Mouse (Mus musculus) embryonic facial prominence, embryonic 10.5 days (tissue): ENCODE measurements around the gene H2afj. TPM values are rescaled to one million over a fixed set of nuclear protein-coding genes. Genes with fewer than 3 reads are reported as not detected.

ENCODE experiments used
- DNase-seq: peaks from one replicate; pipeline ENCODE4 v3.0.0-alpha.2; 2017; ENCODE audit warnings: low spot score
- H3K27ac ChIP-seq: fragments of 300-500 bp; sonication (generic); replicated peaks from 2 replicates; pipeline ENCODE4 v1.5.1; 2016; ENCODE audit warnings: mild to moderate bottlenecking
- H3K27me3 ChIP-seq: fragments of 300-500 bp; sonication (generic); replicated peaks from 2 replicates; pipeline ENCODE4 v1.6.1; 2016; ENCODE audit warnings: low read depth, mild to moderate bottlenecking; ENCODE audit not compliant: poor library complexity, severe bottlenecking
- H3K36me3 ChIP-seq: fragments of 300-500 bp; sonication (generic); replicated peaks from 2 replicates; pipeline ENCODE4 v1.6.1; 2016; ENCODE audit warnings: mild to moderate bottlenecking, moderate library complexity
- H3K4me1 ChIP-seq: fragments of 300-500 bp; sonication (generic); 2 replicates; pipeline ENCODE4 v1.6.1; 2016
- H3K4me3 ChIP-seq: fragments of 300-500 bp; sonication (generic); 2 replicates; pipeline ENCODE4 v1.5.1; 2016; ENCODE audit warnings: mild to moderate bottlenecking, moderate library complexity
- H3K9me3 ChIP-seq: fragments of 300-500 bp; sonication (generic); 2 replicates; pipeline ENCODE4 v1.6.1; 2016; ENCODE audit warnings: mild to moderate bottlenecking
- WGBS: fragments of 180-500 bp; shearing (Covaris S2); methylation state at CpG from one replicate; pipeline ENCODE4 v1.1.7; 2016; 5-methylcytosine and 5-hydroxymethylcytosine counted together
- polyA plus RNA-seq: library from polyadenylated mRNA; unstranded; fragments of >200 nt; fragmentation: Nextera tagmentation; extraction: Ambion mirVana; gene quantifications from 2 replicates; pipeline ENCODE4 v1.2.1, GENCODE M21; 2016

Gene H2afj
- polyA plus RNA-seq, 1 experiment from 2014 or later: 86.6 TPM

DNA sequence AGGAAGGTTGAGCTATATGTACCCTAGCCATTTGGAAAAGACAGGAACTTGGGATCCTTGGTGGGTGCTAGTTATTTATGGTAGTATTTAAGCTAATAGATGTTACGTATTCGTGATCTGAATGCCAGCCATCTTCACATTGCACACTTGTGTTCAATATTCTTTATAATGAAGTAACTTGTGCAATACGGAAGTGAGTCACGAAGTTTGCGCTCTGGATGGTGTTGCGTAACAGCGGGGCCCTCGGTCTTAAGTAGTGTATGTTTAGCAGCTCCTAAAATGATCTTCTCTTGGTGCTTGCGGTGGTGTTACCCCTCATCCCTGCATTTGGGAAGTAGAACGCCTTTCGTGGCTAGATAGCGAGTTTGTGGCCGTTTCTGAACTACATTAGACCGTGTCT is 1.0 kb downstream of the H2afj start:
- H3K36me3 ChIP-seq: peaks cover 42% of the 10 kb centered on the region
- H3K4me3 ChIP-seq: peak overlapping the region; percentile 88
- H3K9me3 ChIP-seq: no peaks in the 10 kb centered on the region
- H3K27me3 ChIP-seq: no peaks in the 10 kb centered on the region
- DNase-seq: no peak
- peaks cover 28% of the 10 kb centered on the region for H3K4me1 ChIP-seq
- 40% methylated on average over 14 of the region's 14 CpGs for WGBS
- H3K27ac ChIP-seq: peak overlapping the region; percentile 84; the same call in 1 of the 2 replicates

DNA sequence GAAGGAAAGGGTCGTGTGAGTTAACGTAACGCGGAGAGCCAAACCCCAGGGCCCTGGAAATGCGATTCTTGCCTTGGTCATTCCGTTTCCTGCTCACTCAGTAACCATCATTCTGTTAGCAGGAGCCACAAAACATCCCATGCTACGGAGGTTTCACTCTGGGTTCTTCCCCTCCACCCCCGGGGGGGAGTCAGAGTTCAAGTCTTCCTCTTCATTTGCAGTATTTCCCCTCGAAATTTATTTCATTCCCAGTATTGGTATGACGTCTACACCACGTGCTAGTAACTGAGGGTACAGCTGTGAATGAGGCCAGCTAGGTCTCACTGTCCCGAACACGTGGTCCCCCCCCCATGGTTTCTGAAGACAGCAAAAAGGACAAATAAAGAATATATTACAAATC is 1.6 kb downstream of the H2afj start:
- H3K4me3 ChIP-seq: peak overlapping the region; percentile 88
- no peaks in the 10 kb centered on the region for H3K9me3 ChIP-seq
- H3K36me3 ChIP-seq: peaks cover 48% of the 10 kb centered on the region
- no peaks in the 10 kb centered on the region for H3K27me3 ChIP-seq
- DNase-seq: no peak
- WGBS: 70% methylated on average over 13 of the region's 13 CpGs
- H3K27ac ChIP-seq: no peak overlapping the region
- peaks cover 27% of the 10 kb centered on the region for H3K4me1 ChIP-seq

DNA sequence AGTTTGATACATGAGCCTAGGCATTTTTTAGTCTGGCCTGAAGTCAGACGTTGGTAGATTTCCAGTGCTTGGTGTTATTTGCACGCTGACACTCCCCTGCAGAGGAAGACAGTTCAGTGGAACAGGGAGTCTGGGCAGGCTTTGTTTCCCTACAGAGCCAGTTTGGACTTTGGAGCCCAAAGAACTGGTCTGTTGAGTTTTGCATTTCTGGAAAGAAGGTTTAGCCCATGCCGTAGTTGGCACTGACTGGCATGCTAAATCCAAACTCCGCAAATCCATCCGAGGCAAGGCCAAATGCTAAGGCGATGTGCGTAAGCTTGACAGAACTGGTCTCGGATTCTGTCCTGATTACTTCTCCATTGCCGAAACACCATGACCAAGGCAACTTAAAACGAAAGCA is 3.2 kb downstream of the H2afj start:
- WGBS: 91% methylated on average over 10 of the region's 10 CpGs
- peaks cover 62% of the 10 kb centered on the region for H3K36me3 ChIP-seq
- H3K27me3 ChIP-seq: no peaks in the 10 kb centered on the region

DNA sequence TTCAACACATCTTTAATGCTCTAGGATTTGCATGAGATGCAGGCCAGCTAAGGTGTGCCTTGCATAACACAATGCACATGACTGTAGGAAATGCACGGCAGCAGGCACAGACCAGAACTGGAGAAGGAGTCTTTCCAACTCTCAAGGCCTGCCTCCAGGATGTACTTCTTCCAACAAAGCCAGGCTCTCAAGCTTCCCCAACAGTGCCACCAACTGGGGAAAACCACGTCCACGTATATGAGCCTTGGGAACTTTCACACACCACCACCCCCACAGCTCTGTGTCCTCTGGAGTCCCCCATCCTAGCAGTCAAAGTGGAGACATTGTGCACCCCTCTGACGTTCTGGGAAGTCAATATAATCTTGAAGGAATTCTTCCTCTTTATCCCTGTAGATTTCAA is 5.1 kb downstream of the H2afj start:
- Histone ChIP-seq H3K27me3 (no peaks in the 10 kb centered on the region), H3K27ac (no peak overlapping the region), H3K9me3 (no peaks in the 10 kb centered on the region), H3K4me1 (peaks cover 14% of the 10 kb centered on the region), H3K36me3 (peaks cover 81% of the 10 kb centered on the region), H3K4me3 (no peak overlapping the region)
- 62% methylated on average over 4 of the region's 4 CpGs for WGBS
- DNase-seq: no peak

More for the DNA sequence above, 3.2 kb downstream of the H2afj start:
- Histone ChIP-seq H3K4me3 (no peak overlapping the region), H3K4me1 (peaks cover 22% of the 10 kb centered on the region), H3K27ac (no peak overlapping the region), H3K9me3 (no peaks in the 10 kb centered on the region)
- DNase-seq: no peak

DNA sequence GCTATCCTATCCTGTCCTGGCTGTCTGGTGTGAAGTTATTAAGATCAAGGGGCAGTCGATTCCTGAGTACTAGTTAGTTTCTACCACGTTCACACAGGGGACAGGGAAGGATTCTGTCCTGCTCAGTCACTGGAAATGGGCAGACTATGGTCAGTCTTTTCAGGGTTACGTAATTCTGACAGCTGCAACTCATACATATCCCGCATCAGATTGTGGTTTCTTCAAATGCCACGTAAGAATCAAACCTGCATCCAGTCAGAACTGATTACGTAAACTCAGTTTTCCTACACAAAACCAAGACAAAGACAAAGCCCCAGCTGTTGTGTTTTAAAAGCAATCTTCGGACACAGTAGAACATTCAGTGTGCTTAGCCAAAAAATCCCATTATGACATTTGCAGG is 7.3 kb downstream of the H2afj start:
- H3K9me3 ChIP-seq: no peaks in the 10 kb centered on the region
- H3K4me3 ChIP-seq: no peak overlapping the region
- WGBS: 94% methylated on average over 7 of the region's 7 CpGs
- no peaks in the 10 kb centered on the region for H3K4me1 ChIP-seq
- H3K27me3 ChIP-seq: no peaks in the 10 kb centered on the region
- no peak overlapping the region for H3K27ac ChIP-seq
- DNase-seq: no peak
- H3K36me3 ChIP-seq: peaks cover 96% of the 10 kb centered on the region

DNA sequence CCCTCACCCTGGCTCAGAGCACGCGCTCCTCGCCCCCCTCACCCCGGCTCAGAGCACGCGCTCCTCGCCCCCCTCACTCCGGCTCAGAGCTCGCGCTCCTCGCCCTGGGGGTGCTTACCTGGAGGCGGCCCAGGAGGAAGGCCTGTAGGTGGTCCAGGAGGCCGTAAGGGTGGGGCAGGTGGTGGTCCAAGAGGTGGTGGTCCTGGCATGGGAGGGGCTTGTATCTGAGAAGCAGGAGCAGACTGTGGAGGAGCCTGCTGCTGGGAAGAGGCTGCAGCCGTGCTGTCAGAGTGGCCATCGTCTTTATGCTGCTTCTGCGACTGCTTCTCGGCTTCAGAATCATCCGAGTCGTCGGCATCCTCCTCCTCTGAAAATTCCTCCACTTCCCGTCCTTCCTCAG is 8.8 kb downstream of the H2afj start:
- 94% methylated on average over 21 of the region's 21 CpGs for WGBS
- Histone ChIP-seq H3K27ac (no peak overlapping the region), H3K36me3 (peaks cover 97% of the 10 kb centered on the region), H3K9me3 (no peaks in the 10 kb centered on the region), H3K4me1 (no peaks in the 10 kb centered on the region), H3K27me3 (no peaks in the 10 kb centered on the region), H3K4me3 (no peak overlapping the region)
- DNase-seq: no peak

DNA sequence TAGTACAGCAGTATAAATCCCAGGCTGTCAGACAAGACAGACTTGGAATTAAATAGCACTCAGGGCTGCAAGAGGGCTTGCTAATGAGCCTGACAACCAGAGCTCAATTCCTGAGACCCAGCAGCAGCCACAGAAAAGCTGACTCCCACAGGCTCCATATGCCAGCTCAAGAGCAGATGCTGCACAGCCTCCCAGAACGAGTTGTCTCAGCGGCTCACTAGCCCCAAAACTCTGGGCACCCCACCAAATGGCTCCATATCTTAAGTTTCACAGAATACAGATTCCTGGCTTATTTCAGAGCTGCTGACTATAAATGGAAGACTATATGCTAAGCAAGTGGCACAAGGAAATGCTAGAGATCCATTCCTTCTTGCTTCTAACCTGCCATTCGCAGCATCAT is 9.5 kb downstream of the H2afj start:
- no peaks in the 10 kb centered on the region for H3K4me1 ChIP-seq
- H3K36me3 ChIP-seq: peaks cover 97% of the 10 kb centered on the region
- no peak overlapping the region for H3K27ac ChIP-seq
- WGBS: 93% methylated on average over 3 of the region's 3 CpGs
- no peak overlapping the region for H3K4me3 ChIP-seq
- DNase-seq: no peak
- no peaks in the 10 kb centered on the region for H3K9me3 ChIP-seq
- H3K27me3 ChIP-seq: no peaks in the 10 kb centered on the region

DNA sequence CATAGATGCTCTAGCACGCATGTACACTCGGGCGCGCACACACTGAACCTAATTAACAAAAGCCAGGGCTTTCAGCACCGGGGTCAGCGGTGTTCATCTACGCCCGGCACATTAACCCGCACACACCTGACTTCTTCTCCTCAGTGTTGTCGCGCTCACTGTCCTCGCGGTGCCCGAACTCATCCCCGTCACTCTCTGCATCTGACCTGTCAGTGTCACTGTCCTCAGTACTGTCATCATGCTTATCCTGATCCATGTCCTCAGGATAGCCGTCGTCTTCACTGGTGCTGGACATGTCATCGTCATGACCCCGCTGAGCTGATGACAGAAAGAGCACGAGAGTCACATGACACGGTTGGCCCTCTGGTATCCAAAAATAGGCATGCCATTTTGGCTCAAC is 12.3 kb downstream of the H2afj start:
- H3K27me3 ChIP-seq: no peaks in the 10 kb centered on the region
- H3K4me3 ChIP-seq: no peak overlapping the region
- H3K4me1 ChIP-seq: no peaks in the 10 kb centered on the region
- H3K27ac ChIP-seq: no peak overlapping the region
- no peaks in the 10 kb centered on the region for H3K9me3 ChIP-seq
- 95% methylated on average over 21 of the region's 21 CpGs for WGBS
- no peak for DNase-seq
- H3K36me3 ChIP-seq: peaks cover 96% of the 10 kb centered on the region

DNA sequence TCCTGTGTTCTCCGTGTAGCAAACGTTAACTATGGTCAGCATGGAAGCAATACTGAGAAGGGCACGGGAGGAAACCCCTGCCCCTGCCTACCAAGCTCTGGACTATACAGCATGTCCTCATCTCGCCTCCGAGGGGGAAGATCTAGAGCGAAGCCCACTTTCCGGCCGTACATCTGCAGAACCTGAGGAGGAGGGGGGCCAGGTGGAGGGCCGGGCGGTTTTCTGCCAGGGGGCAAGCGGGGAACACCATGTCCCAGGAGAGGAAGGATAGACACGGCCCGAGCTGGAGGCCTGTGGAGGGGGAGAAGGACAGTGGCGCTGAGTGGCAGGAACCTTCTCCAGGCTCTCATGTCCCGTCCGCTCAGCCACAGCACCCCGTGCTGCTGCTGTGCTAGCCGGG is 13.0 kb downstream of the H2afj start:
- H3K4me1 ChIP-seq: no peaks in the 10 kb centered on the region
- DNase-seq: no peak
- peaks cover 94% of the 10 kb centered on the region for H3K36me3 ChIP-seq
- no peak overlapping the region for H3K27ac ChIP-seq
- WGBS: 92% methylated on average over 18 of the region's 18 CpGs
- H3K9me3 ChIP-seq: no peaks in the 10 kb centered on the region
- H3K27me3 ChIP-seq: no peaks in the 10 kb centered on the region
- H3K4me3 ChIP-seq: no peak overlapping the region

DNA sequence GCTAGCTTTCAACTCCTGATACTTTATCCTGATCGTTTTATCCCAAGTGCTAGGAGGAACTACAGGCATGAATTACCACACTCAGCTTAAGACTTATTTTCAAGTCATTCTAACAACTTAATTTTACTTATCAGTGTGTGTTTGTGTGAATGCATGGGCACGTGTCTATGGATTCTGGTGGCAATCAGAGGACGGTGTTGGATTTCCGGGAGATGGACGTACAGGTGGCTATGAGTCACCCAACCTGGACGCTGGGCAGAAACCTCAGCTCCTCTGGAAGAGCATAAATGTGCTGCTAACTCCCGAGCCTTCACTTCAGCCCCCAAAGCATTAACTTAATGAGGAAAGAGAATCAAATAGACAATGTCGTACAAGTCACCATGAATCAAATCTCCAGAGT is 16.9 kb downstream of the H2afj start:
- H3K27ac ChIP-seq: no peak overlapping the region
- H3K9me3 ChIP-seq: no peaks in the 10 kb centered on the region
- peaks cover 14% of the 10 kb centered on the region; the same call in 1 of the 2 replicates for H3K4me1 ChIP-seq
- WGBS: 92% methylated on average over 8 of the region's 8 CpGs
- no peaks in the 10 kb centered on the region for H3K27me3 ChIP-seq
- H3K4me3 ChIP-seq: no peak overlapping the region
- no peak for DNase-seq
- H3K36me3 ChIP-seq: peaks cover 56% of the 10 kb centered on the region

DNA sequence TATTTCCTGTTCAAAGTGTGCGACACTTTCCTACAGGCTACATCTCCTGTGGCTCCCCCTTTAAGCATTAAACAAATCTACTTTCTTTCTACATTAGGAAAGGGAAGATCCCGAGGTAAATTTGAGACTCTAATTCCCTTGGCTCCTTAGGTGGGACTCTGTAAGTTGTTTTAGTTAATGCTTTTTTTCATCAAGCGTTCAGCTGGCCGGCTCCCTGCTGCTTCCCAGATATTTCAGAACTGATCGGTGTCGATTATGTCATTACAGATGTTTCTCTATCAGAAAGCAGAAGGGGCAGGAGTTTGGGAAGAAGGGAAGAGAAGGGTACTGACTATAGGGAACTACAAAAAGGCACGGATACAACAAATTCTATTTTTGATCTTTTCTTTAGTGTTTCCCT is 19.1 kb downstream of the H2afj start:
- DNase-seq: no peak
- Histone ChIP-seq H3K9me3 (no peaks in the 10 kb centered on the region), H3K4me1 (peaks cover 14% of the 10 kb centered on the region; the same call in 1 of the 2 replicates), H3K27me3 (no peaks in the 10 kb centered on the region), H3K4me3 (peak overlapping the region; percentile 99), H3K36me3 (peaks cover 35% of the 10 kb centered on the region), H3K27ac (peak overlapping the region; percentile 98)
- 19% methylated on average over 7 of the region's 7 CpGs for WGBS

DNA sequence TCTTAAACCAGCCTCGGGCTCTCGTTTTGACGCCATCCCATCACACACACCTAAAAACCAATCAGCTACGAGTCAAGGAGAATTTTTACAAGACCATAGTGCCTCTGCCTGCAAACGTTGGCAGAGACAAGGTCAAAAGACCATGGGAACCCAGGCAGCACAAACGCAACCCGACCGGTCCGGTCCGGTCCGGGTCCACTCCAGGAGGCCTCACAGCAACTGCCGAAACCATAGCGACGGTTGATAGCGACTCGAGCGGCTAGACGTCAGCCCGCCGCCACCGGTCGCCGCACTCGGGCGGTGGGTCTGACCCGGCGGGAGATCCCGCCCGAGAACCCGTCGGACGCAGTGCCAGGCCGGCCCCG is 19.5 kb downstream of the H2afj start, which contains the start of gene BC049715:
TSS of gene BC049715 (plus strand) at position 111 of the 365 bp plus-strand sequence.
- DNase-seq: no peak
- Histone ChIP-seq H3K27me3 (no peaks in the 10 kb centered on the region), H3K9me3 (no peaks in the 10 kb centered on the region), H3K4me3 (peak within 1 kb of the TSS; percentile 99), H3K4me1 (peaks cover 14% of the 10 kb centered on the region; the same call in 1 of the 2 replicates), H3K36me3 (peaks cover 31% of the 10 kb centered on the region), H3K27ac (peak within 1 kb of the TSS; percentile 98)
- under 1% methylated on average over 34 of the region's 34 CpGs for WGBS

DNA sequence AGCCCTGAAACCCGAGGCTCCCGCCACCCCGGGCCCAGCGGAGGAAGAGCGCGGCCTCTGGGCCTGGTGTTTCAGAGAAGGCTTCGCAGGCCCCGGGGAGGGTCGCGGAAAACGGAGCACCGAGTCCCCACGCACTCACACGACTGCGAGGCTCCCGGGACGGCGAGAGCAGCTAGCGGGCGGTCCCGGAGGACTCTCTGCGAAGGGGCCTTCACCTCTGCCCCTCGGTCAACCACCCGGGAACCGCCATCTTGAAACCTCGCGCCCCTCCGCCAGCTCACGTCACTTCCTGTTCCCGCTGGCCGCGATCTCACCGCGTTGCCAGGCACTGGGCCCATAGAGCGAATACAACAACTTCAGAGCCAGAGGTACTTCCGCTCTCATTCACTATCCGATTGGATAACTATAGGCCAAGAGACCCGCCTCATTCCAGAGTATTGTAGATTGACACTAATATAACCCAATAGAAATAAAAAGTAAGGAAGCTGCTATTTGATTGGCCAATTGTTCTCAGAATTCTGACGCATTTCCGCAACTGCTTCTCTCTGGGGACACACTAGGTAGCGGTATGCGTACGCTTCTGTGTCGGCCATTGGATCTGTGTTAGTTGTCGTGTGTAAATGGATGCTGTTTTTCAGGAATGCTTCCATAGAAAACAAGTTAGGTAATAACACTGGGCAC is 20.0 kb downstream of the H2afj start, which contains the start of gene Wbp11:
TSS of gene Wbp11 (minus strand) at position 353 of the 681 bp plus-strand sequence.
- Histone ChIP-seq H3K4me1 (peaks cover 14% of the 10 kb centered on the region; the same call in 1 of the 2 replicates), H3K4me3 (peak within 1 kb of the TSS; percentile 99), H3K36me3 (peaks cover 26% of the 10 kb centered on the region), H3K27ac (peak within 1 kb of the TSS; percentile 98), H3K27me3 (no peaks in the 10 kb centered on the region), H3K9me3 (no peaks in the 10 kb centered on the region)
- DNase-seq: peak; percentile 97
- under 1% methylated on average over 45 of the region's 45 CpGs for WGBS
